Mouse (Mus musculus) embryonic fibroblast, embryonic 13.5 days (primary cell): ENCODE data around the gene Phospho1. TPM values are rescaled to one million over a fixed set of nuclear protein-coding genes. Genes with fewer than 3 reads are reported as not detected.

Experiments used
- H3K27ac ChIP-seq: 2 replicates; pipeline ENCODE4 v1.5.1; 2012; ENCODE audit warnings: low read length, control low read depth, inconsistent platforms; ENCODE audit not compliant: insufficient read depth
- H3K4me1 ChIP-seq: 2 replicates; pipeline ENCODE4 v1.6.1; 2011; ENCODE audit warnings: low read length; ENCODE audit not compliant: control insufficient read depth, insufficient read depth
- H3K4me3 ChIP-seq: 2 replicates; pipeline ENCODE4 v1.5.1; 2011; ENCODE audit warnings: mild to moderate bottlenecking, control low read depth, low read length; ENCODE audit not compliant: insufficient read depth
- CTCF ChIP-seq: IDR thresholded peaks from 2 replicates; pipeline ENCODE4 v1.5.1; 2011; ENCODE audit warnings: mild to moderate bottlenecking, control low read depth, low read length, moderate library complexity, borderline replicate concordance; ENCODE audit not compliant: insufficient read depth
- POLR2A ChIP-seq: IDR thresholded peaks from 2 replicates; pipeline ENCODE4 v1.6.1; 2011; ENCODE audit warnings: low read depth, mild to moderate bottlenecking, control low read depth, low read length, moderate library complexity
- polyA plus RNA-seq: library from polyadenylated mRNA; stranded (reverse); fragments of >200 nt; gene quantifications from 2 replicates; pipeline ENCODE4 v1.2.4, GENCODE M21; 2011; ENCODE audit warnings: low read depth; ENCODE audit not compliant: missing spikeins, insufficient read length

Phospho1 gene
- 5.5 TPM in 2 replicates for polyA plus RNA-seq

DNA sequence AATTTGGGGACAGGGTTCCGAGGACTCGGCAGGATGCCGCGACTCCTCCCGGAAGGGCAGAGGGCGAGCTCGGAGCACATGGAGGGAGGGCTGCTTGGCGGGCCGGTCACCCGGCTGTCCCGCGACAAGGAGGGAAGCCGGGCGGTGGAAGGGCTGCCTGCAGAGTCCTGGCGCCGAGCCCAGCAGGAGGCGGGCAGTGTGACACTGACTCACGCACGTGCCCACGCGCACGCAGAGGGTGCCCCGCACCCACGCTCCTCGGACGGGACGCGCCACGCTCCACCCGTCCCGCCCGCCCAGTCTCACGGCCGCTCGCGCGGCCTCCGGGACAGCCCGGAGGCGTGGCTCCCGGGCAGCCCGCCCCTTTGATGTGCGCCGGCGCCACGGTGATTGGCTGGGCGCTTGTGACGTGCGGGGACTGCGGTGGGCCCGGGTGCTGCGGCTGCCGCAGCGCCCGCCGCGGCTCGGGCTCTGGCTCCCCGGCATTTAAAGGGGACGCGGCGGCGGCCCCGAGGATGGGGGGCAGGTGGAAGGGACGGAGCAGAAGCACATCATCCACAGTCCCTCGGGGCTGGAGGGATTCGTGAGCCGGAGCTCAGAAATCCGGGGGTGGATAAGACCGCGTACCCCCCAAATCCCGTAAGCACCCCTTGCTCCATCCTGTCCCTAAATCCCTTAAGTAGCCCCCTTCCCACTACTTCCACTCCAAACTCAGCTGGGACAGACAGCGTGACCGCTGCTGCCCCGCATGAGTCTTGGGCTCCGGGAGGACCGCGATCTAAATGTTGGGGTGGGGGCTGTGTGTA, at the start of gene Phospho1:
Phospho1 (plus strand) TSS at position 429 of the 806 bp plus-strand sequence.
- H3K4me3 ChIP-seq: peak within 1 kb of the TSS; percentile 58
- TF ChIP-seq POLR2A (peak; percentile 75), CTCF (no peak)
- H3K27ac ChIP-seq: no peak within 1 kb of the TSS
- H3K4me1 ChIP-seq: no peaks in the 10 kb centered on the region

DNA sequence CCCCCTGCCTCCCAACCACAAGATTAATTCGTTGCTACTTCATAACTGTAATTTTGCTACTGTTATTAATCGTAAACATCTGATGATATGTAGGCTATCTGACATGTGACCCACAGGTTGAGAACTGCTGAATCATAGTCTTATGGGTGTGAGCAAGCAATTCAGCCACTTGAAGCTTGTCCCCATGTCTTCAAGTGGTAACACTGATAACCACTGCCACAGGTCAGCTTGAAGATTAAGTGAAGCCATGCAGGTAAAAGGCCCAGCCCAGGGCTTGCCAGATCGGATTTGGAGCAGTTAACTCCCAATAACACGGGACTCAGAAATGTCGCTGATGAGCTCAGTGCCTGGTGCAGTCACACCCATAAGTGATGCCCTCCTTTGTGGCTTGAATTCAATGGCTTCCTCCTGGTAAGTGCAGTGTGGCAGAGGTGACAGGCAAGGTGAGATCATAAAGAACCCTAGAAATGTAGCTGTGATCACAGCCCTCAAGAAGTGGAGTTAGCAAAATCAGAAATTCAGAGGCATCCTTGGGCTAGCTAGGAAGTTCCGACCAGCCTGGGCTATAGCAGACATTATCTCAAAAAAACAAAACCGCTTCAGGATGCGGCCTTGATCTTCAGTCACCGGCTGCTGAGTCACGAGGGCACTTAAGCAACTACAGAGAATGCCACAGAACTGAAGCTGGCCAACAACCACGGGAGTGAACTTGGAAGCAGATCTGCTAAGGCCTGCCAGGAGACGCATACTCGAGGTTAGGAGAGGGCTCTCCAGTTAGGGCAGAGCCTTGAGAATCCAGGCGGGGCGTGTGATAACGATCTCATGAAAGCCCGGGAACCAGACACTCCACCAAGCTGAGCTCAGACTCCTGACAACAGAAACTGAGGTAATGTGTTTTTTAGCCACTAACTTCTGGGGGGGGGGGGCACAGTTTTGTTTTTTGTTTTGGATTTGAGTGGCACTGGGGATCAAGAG, 46.7 kb upstream of the Phospho1 start:
- no peak for TF ChIP-seq POLR2A
- TF ChIP-seq CTCF: no peak
- Histone ChIP-seq H3K4me1 (peaks cover 6% of the 10 kb centered on the region; the same call in 1 of the 2 replicates), H3K4me3 (no peak overlapping the region), H3K27ac (peak overlapping the region; percentile 29)

DNA sequence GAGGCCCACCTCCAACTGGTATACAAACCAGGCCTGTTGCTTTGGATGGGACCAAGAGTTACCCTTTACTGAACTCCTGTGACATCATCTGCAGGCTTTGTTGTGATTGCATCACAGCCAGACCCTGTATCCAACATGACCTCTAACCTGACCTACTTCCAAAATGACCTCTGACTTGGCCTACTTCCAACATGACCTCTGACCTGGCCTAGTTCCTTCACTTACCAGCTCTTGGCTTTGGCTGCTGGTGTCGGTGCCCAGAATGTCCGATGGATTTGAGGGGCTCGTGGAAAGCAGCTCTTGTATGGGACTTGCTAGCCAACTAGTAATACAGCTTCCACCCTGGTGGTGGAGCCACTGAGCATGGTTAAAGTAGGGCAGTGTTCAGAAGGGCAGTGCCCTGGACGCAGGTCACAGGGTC, 45.5 kb upstream of the Phospho1 start:
- Histone ChIP-seq H3K4me1 (peaks cover 6% of the 10 kb centered on the region; the same call in 1 of the 2 replicates), H3K27ac (peak overlapping the region; percentile 7; the same call in 1 of the 2 replicates), H3K4me3 (no peak overlapping the region)
- TF ChIP-seq POLR2A: no peak
- TF ChIP-seq CTCF: peak; percentile 6; the same call in 1 of the 2 replicates

DNA sequence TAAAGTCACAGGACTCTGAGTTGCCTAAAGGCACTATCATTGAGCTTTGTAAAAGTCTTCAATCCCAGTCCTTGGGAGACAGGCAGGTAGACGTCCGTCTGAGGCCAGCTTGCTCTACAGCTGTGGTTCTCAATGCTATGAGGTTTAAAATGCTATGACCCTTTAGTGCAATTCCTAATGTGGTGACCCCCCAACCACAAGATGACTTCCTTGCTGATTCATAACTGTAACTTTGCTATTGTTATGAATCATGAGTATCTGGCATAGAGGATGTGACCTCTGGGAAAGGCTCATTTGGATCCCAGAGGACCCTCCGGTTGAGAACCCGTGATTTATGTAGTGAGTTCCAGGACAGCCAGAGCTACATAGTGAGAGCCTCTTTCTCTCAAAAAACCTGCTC, 44.9 kb upstream of the Phospho1 start:
- Histone ChIP-seq H3K4me3 (no peak overlapping the region), H3K27ac (peak overlapping the region; percentile 7; the same call in 1 of the 2 replicates), H3K4me1 (peaks cover 6% of the 10 kb centered on the region; the same call in 1 of the 2 replicates)
- TF ChIP-seq CTCF (no peak), POLR2A (no peak)

DNA sequence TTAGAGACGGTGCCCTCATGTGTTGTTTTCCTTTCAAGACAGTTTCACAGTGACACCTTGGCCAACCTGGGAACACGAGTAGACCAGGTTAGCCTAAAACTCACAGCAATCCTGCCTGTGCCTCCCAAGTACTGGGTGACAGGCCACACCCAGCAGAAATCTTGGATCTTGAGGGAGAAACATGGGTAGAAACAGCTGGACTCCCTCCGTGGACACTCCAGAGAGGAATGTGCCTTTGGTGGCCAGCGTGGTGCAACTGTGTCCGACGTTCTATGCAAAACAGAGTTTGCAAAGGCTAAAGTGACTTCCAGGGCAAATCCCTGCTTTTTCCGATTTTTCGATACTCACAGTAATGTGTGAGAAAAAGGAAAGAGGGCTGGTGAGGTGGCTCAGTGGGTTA, 43.8 kb upstream of the Phospho1 start:
- peaks cover 6% of the 10 kb centered on the region; the same call in 1 of the 2 replicates for H3K4me1 ChIP-seq
- TF ChIP-seq CTCF (no peak), POLR2A (no peak)
- H3K4me3 ChIP-seq: no peak overlapping the region
- no peak overlapping the region for H3K27ac ChIP-seq

DNA sequence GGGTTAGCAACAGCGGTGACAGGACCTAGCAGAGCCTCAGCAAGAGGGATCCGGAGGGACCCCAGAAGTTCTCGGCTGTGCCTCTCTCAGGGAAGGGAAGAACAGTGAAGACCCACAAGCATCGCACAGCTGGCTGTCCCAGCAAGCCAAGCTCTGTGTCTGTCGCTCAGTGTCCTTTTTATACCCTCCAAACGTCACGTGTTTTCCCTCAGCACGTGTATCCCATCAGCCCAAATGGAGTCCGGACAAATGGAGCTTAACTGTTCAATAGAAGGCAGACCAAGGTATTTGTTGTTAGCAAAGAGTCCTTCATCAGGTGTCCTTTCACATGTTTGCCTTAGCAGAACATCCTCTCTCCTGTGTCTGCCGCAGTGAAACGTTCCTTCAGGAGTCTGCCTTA, 42.7 kb upstream of the Phospho1 start:
- H3K4me1 ChIP-seq: peaks cover 6% of the 10 kb centered on the region; the same call in 1 of the 2 replicates
- no peak for TF ChIP-seq POLR2A
- no peak for TF ChIP-seq CTCF
- no peak overlapping the region for H3K4me3 ChIP-seq
- no peak overlapping the region for H3K27ac ChIP-seq

DNA sequence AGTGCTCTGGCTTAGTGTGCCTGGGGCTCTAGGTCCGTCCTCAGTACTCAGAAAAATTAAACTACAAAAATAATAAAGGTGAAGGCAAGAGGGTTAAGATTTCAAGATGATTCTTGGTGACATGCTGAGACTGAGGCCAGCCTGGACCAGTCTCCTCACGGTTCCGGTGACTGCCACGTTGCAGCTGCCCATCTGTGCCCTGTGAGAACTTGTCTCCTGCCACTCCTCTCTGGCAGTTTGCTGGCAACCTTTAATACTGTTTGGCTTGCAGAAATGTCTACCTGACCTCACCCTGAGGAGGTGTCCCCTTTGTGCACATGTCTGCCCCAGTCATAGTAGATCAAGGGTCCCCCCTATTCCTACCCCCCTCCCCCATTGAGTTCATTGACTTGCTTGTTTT, 40.8 kb upstream of the Phospho1 start:
- Histone ChIP-seq H3K27ac (no peak overlapping the region), H3K4me1 (peaks cover 6% of the 10 kb centered on the region; the same call in 1 of the 2 replicates), H3K4me3 (no peak overlapping the region)
- TF ChIP-seq POLR2A: no peak
- no peak for TF ChIP-seq CTCF

DNA sequence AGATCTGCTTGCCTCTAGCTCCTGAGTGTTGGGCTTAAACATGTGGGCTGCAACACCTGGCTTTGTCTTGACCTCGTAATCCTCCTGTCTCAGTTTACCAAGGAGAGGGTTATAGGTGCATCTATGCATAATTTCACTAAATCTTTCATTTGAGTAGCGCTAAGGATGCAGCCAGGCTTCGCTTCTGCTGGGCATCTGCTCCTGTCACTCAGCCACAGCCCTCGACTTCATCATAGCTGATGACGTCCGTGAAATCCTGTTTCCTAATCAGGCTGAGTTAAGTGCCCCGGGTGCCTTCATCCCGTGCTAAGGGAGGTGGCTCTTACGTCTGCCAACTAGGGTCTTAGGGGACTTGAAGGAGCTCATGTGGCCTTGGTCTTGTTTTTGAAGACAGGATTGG, 40.3 kb upstream of the Phospho1 start:
- Histone ChIP-seq H3K27ac (no peak overlapping the region), H3K4me1 (peaks cover 2% of the 10 kb centered on the region; the same call in 1 of the 2 replicates), H3K4me3 (no peak overlapping the region)
- TF ChIP-seq CTCF: no peak
- TF ChIP-seq POLR2A: no peak

DNA sequence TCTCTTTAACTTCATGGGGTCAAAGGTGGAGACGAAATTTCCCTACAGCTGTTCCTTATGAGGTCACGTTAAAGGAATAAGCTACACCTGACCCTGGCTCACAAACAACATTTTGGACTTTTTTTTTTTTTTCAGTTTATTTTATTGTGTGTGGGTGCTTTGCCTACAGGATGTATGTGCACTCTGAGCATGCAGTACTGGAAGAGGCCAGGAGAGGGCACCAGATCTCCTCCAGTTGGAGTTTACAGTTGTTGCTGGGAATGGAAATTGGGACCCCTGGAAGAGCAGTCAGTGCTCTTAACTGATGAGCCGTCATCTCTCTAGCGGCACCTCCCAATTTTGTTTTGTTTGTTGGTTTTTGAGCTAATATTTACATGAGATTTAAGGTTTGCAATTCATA, 38.6 kb upstream of the Phospho1 start:
- H3K4me3 ChIP-seq: no peak overlapping the region
- H3K27ac ChIP-seq: no peak overlapping the region

More for the DNA sequence above, 38.6 kb upstream of the Phospho1 start:
- no peaks in the 10 kb centered on the region for H3K4me1 ChIP-seq
- TF ChIP-seq POLR2A (no peak), CTCF (no peak)
